Mouse (Mus musculus): ENCODE results near the gene Spg7. TPM values are rescaled to one million over a fixed set of nuclear protein-coding genes. Genes with fewer than 3 reads are reported as not detected.

The Spg7 gene
- polyA plus RNA-seq, 1 experiment = 76.9 TPM

GRCm38 (mm10) chr8:123135406-123135805, 72.7 kb downstream of the Spg7 start:
- H3K27ac ChIP-seq (ENCODE audit: insufficient read depth, low read length) = no peak overlapping the region
- H3K4me3 ChIP-seq (ENCODE audit: insufficient read depth, low read length) = no peak overlapping the region
- H3K4me1 ChIP-seq (ENCODE audit: control insufficient read depth, insufficient read depth, low read length) = peaks cover 3% of the 10 kb centered on the region; the same call in 1 of the 2 replicates
- TF ChIP-seq POLR2A (IDR thresholded peaks at IDR 0.05; ENCODE audit: extremely low read depth, insufficient read depth, low read length) (no peak), CTCF (IDR thresholded peaks at IDR 0.05; ENCODE audit: extremely low read depth, insufficient read depth, low read length) (no peak)

GRCm38 (mm10) chr8:123135806-123136205, 73.1 kb downstream of the Spg7 start:
- H3K27ac ChIP-seq (ENCODE audit: insufficient read depth, low read length) = no peak overlapping the region
- H3K4me1 ChIP-seq (ENCODE audit: control insufficient read depth, insufficient read depth, low read length) = peaks cover 3% of the 10 kb centered on the region; the same call in 1 of the 2 replicates
- no peak overlapping the region for H3K4me3 ChIP-seq (ENCODE audit: insufficient read depth, low read length)
- TF ChIP-seq CTCF (IDR thresholded peaks at IDR 0.05; ENCODE audit: extremely low read depth, insufficient read depth, low read length) (no peak), POLR2A (IDR thresholded peaks at IDR 0.05; ENCODE audit: extremely low read depth, insufficient read depth, low read length) (no peak)

DNA sequence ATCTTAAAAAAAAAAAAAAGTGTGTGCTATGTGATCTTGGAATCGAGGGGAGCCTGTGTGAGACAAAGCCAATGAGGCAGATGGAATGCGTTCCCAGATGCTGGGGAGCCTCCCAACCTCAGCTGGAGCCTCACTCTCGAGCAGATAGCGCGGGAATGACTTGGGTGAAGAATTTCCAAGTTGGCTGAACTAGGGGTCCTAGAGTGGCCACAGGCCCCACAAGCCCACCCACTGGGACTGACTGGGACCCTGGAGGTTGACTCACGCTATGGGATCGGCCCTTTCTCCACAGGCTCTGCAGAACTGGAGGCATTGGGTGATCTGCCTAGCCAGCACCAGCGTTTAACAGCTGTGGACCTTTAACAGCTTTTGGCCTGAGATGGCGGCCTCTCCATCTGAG, 73.5 kb downstream of the Spg7 start:
- TF ChIP-seq POLR2A (IDR thresholded peaks at IDR 0.05; ENCODE audit: extremely low read depth, insufficient read depth, low read length) (no peak), CTCF (IDR thresholded peaks at IDR 0.05; ENCODE audit: extremely low read depth, insufficient read depth, low read length) (no peak)
- H3K4me3 ChIP-seq (ENCODE audit: insufficient read depth, low read length) = no peak overlapping the region
- H3K4me1 ChIP-seq (ENCODE audit: control insufficient read depth, insufficient read depth, low read length) = peaks cover 3% of the 10 kb centered on the region; the same call in 1 of the 2 replicates
- H3K27ac ChIP-seq (ENCODE audit: insufficient read depth, low read length) = no peak overlapping the region

DNA sequence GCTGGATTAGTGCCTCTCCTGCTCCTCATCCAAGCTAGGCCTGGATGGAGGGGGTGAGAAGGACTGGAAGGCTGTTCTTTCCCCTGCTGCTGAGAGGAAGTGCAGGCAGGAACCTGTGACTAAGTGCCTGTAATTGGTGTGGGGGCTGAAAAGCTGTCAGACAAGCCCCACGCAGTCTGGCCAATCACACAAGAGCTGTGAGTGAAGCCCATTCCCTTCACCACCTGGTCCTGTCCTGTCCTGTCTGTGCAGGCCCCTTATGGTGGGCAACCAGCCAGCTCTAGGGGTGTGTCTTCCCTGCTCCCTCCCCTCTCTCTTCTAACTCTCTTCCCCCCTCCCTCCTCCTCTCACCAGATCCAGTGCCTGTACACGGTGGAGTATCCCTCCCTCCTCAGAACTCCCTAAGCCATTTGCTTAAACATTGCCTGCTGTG, 74.9 kb downstream of the Spg7 start:
- TF ChIP-seq POLR2A (IDR thresholded peaks at IDR 0.05; ENCODE audit: extremely low read depth, insufficient read depth, low read length) = no peak
- TF ChIP-seq CTCF (IDR thresholded peaks at IDR 0.05; ENCODE audit: extremely low read depth, insufficient read depth, low read length) = no peak
- Histone ChIP-seq H3K4me1 (ENCODE audit: control insufficient read depth, insufficient read depth, low read length) (peaks cover 6% of the 10 kb centered on the region), H3K27ac (ENCODE audit: insufficient read depth, low read length) (no peak overlapping the region), H3K4me3 (ENCODE audit: insufficient read depth, low read length) (no peak overlapping the region)

DNA sequence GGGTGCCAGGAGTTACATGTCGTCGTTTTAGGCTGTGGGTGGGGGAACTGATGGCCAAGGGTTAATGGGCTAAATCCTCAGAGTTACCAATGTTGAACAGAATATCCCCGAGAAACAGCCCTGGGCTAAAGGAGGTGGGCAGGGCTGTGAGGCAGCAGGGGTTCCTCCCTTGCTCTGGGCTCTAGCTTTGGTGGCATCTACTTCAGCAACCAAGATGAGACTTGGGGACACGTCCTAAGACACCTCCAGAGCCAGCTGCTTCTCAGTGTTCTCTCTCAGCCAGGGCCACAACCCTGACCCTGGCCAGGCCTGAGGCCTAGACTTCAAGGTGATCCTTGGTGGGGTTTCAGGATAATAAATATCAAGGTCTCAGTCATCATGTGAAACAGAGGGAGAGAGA, 76.0 kb downstream of the Spg7 start:
- no peak overlapping the region for H3K4me3 ChIP-seq (ENCODE audit: insufficient read depth, low read length)
- H3K4me1 ChIP-seq (ENCODE audit: control insufficient read depth, insufficient read depth, low read length) = peaks cover 6% of the 10 kb centered on the region
- H3K27ac ChIP-seq (ENCODE audit: insufficient read depth, low read length) = no peak overlapping the region
- TF ChIP-seq CTCF (IDR thresholded peaks at IDR 0.05; ENCODE audit: extremely low read depth, insufficient read depth, low read length) = no peak
- no peak for TF ChIP-seq POLR2A (IDR thresholded peaks at IDR 0.05; ENCODE audit: extremely low read depth, insufficient read depth, low read length)

DNA sequence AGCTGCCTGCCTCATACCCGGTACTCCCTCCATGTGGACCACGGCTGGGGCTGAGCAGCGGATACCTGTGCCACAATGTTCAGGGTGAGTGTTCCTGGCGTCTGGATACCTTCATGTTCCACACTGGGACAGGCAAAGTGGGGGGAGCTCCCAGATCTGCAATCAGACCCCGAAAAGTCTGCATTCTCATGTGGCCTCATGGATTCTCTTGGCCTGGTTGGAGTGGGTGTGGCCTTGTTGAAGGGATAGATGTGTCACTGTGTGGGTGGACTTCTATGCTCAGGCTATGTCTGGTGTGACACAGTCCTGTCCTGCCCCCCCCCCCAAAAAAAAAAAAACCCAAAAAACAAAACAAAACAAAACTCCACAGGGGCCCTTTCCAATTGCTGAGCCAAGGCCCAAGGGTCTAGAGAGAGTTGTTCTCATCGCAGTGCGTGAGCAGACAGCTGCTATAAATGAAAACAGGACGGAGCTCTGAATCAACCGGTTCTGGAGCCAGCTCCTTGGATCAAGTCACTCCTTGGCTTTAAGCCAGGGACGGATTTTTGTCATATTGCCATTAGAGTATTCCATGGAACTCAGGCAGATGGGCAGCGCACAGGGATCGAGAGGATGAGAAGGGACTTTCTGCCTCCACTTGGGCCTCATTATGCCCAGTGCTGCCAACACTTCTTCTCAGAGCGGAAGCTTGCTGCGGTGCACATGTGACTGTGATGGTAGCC, 79.2 kb downstream of the Spg7 start:
- Histone ChIP-seq H3K4me3 (ENCODE audit: insufficient read depth, low read length) (no peak overlapping the region), H3K27ac (ENCODE audit: insufficient read depth, low read length) (no peak overlapping the region), H3K4me1 (ENCODE audit: control insufficient read depth, insufficient read depth, low read length) (peaks cover 6% of the 10 kb centered on the region)
- no peak for TF ChIP-seq CTCF (IDR thresholded peaks at IDR 0.05; ENCODE audit: extremely low read depth, insufficient read depth, low read length)
- TF ChIP-seq POLR2A (IDR thresholded peaks at IDR 0.05; ENCODE audit: extremely low read depth, insufficient read depth, low read length) = no peak

GRCm38 (mm10) chr8:123145279-123145678, 82.5 kb downstream of the Spg7 start:
- Histone ChIP-seq H3K4me1 (ENCODE audit: control insufficient read depth, insufficient read depth, low read length) (peaks cover 3% of the 10 kb centered on the region; the same call in 1 of the 2 replicates), H3K27ac (ENCODE audit: insufficient read depth, low read length) (no peak overlapping the region), H3K4me3 (ENCODE audit: insufficient read depth, low read length) (no peak overlapping the region)
- TF ChIP-seq POLR2A (IDR thresholded peaks at IDR 0.05; ENCODE audit: extremely low read depth, insufficient read depth, low read length) = no peak
- TF ChIP-seq CTCF (IDR thresholded peaks at IDR 0.05; ENCODE audit: extremely low read depth, insufficient read depth, low read length) = peak; percentile 18; the same call in 1 of the 2 replicates

DNA sequence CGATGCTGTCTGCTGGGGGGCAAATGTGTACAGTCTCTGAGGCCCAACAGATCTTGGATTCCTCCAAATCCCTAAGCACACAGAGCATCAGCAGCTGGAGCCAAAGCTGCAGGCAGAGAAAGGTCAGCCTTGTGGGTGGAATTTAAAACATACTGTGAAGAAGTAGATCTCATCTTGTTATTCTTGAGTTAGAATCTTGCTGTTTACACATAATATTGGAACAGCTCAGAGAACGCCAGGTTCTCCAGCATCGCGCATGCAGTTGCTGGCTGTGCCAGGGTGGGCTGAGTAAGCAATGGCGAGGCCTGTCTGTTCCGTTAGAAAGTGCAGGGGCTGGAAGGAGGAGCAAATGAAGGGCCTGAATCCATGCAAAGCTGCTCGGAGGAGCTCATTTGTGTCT, 83.6 kb downstream of the Spg7 start:
- Histone ChIP-seq H3K4me3 (ENCODE audit: insufficient read depth, low read length) (no peak overlapping the region), H3K27ac (ENCODE audit: insufficient read depth, low read length) (no peak overlapping the region), H3K4me1 (ENCODE audit: control insufficient read depth, insufficient read depth, low read length) (peaks cover 3% of the 10 kb centered on the region; the same call in 1 of the 2 replicates)
- TF ChIP-seq CTCF (IDR thresholded peaks at IDR 0.05; ENCODE audit: extremely low read depth, insufficient read depth, low read length) (no peak), POLR2A (IDR thresholded peaks at IDR 0.05; ENCODE audit: extremely low read depth, insufficient read depth, low read length) (no peak)

Other genes with a start within 250 kb of the Spg7 start
- gene Cdh15, start 215.0 kb upstream of the Spg7 start, polyA plus RNA-seq (2012; rRNA removed) = 1.1 and 1.2 TPM in 2 replicates
- 99.7 and 106 TPM in 2 replicates for gene Ankrd11, start 20.7 kb upstream of the Spg7 start, polyA plus RNA-seq (2012; rRNA removed)
- 1,008 and 1,076 TPM in 2 replicates for gene Rpl13, start 39.4 kb downstream of the Spg7 start, polyA plus RNA-seq (2012; rRNA removed)
- 72.5 and 108 TPM in 2 replicates for gene Cpne7, start 54.4 kb downstream of the Spg7 start, polyA plus RNA-seq (2012; rRNA removed)
- gene Sult5a1, start 95.4 kb downstream of the Spg7 start, polyA plus RNA-seq (2012; rRNA removed) = 0.10 and 0.87 TPM in 2 replicates
- gene Dpep1, start 123.3 kb downstream of the Spg7 start, polyA plus RNA-seq (2012; rRNA removed) = not detected in 2 replicates
- gene Chmp1a, start 149.8 kb downstream of the Spg7 start, polyA plus RNA-seq (2012; rRNA removed) = 126 and 130 TPM in 2 replicates
- 8.4 and 9.7 TPM in 2 replicates for gene Spata33, start 149.9 kb downstream of the Spg7 start, polyA plus RNA-seq (2012; rRNA removed)
- gene Cdk10, start 161.9 kb downstream of the Spg7 start, polyA plus RNA-seq (2012; rRNA removed) = 165 and 187 TPM in 2 replicates
- gene Spata2l, start 173.3 kb downstream of the Spg7 start, polyA plus RNA-seq (2012; rRNA removed) = 59.6 and 69.8 TPM in 2 replicates
- gene Zfp276, start 191.3 kb downstream of the Spg7 start, polyA plus RNA-seq (2012; rRNA removed) = 28.4 and 30.9 TPM in 2 replicates
- 111 and 112 TPM in 2 replicates for gene Vps9d1, start 191.4 kb downstream of the Spg7 start, polyA plus RNA-seq (2012; rRNA removed)